Mouse (Mus musculus) embryo, embryonic 11 days (tissue): ENCODE measurements around the gene Gm43951.

Experiments used
- DNase-seq: peaks from one replicate; pipeline ENCODE4 v3.0.0-alpha.2; 2015

The Gm43951 gene

GRCm38 (mm10) chr11:72206341-72207203 lies at the start of gene Gm43951:
Gene Gm43951 (minus strand): TSS chr11:72206840.
- DNase-seq = peak; percentile 56

DNA sequence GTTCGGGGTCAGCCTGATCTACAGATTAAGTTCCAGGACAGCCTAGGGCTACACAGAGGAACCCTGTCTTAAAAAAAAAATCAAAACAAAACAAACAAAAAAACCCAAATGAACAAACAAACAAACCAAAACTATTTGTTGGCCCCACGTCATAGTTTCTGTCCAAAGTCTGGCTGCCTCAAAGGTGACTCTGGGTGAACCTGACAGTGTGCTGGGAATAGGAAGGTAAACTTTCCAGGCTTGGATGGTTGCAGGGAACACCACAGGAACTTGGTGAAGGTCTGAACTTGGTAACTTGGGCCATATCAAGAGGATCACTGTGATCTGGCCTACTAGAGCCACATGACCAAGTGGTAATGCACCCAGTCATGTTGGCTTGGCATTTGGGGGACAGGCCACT lies 49.8 kb upstream of the Gm43951 start:
- DNase-seq = no peak

DNA sequence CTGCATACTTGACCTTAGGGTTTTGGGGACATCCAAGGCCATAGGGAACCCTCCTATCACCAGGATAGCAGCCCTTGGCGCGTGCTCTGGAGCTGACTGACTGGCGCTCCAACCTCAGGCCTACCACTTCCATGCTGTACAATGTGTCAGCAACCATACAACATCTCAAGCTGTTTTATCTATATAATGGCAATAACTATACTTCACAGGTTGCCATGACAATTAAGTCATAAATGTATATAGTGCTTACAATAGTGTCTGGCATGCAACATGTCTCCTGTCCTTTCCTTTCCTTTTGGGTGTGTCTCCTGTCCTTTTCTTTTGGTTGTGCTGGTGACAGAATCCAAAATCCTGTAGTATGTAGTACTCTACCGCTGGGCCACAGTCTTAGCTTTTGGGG lies 49.0 kb upstream of the Gm43951 start:
- DNase-seq = no peak

DNA sequence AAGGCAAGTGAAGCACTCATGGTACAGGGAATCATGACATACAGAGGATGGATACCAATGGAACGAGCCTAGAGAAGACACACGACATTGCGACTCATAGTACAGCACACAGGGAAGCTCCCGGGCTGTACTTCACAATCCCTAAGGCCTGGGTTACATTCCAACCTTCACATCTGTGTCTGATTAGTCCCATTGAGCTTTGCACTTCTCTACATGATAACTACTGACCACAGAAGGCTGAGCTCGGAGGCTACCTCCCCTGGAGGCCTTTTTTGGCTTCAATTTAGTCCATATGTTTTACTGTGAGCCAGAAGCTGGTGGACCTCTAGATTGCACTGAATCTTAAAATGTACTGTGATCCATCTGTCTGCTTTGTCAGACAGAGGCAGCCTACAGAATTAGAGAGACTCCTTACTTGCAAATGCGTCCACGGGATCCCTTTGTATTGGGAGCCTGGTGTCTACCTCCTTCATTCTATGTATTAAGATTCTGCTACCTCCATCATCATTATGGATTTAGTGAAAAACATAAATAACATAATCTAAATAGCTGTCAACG lies 38.6 kb upstream of the Gm43951 start:
- peak; percentile 24 for DNase-seq

DNA sequence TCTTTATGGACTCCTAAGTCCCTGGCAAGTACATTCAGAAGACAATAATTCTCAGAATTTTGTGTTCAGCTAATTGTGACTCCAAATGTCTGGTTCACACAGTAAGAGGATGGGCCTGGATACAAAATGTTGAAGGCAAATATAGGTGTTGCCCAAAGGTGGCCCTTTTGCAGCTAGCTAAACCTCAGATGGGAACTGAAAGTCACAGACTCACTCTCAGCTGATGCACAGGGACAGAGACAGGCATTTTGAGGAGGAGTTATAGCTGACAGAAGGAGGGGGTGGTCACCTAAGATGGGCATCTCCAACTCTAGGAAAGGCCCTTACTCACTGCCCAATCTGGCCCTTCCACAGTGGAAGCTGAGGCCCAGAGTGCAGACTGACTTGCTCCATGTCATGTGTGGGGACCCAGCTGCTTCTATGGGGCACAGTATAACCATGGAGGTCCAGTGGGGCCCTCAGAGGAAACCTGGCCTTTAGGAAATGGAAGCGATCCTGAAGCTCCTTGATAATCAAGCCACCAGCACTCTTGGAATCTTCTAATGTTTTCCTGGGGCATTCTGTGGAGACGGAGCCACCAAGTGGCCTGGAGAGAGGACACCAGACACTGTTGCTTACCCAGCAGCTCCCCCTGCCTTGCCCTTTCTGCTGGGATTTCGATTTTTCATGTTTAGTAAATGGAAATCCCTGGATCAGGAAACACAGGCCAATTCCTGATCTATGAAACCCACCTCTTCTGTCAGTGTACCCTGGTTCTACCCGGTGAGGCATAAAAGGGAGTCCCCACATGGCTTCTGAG lies 33.6 kb upstream of the Gm43951 start:
- no peak for DNase-seq

- DNase-seq = no peak
Measured at GRCm38 (mm10) chr11:72234013-72234412, 27.4 kb upstream of the Gm43951 start.

- no peak for DNase-seq
Measured at GRCm38 (mm10) chr11:72232991-72233390, 26.4 kb upstream of the Gm43951 start.

DNA sequence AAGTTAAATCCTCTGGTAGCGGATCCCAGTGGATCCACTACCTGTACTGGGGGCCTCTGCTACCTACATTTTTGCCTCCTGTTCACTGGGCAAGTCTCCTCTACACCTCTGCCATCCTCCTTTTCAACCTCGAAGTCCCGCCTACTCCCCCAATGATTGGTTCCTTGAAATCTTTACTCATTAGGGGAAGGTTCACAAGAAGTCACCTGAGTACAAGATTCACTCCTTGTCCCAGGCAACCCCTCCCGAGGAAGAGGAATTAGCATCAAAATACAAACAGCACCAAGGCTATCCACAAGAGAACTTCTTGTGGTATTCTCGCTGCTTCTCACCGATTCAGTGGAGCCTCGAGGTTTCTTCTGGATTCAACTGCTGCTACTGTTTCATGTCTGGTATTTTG lies 25.4 kb upstream of the Gm43951 start:
- DNase-seq = no peak

GRCm38 (mm10) chr11:72228513-72228912 lies 21.9 kb upstream of the Gm43951 start:
- DNase-seq = no peak

DNA sequence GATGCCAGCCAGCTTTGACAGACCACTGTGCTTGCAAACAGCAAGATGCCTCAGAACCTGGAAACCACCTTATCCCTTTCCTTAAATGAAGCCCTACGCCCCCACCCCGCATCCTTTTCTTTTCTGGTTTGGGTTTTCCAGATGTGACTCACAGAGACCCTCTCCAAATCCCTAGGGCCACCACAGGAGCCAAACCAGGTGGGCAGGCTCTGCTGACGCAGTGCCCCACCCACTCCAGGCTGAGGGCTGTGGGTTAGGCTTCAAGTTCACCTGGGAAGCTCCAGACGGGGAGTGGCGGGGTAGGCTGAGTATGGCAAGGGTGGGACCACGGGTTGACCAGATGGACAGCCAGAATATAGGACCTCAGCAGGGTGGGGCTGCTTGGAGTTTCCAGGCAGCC lies 20.3 kb upstream of the Gm43951 start:
- no peak for DNase-seq

DNA sequence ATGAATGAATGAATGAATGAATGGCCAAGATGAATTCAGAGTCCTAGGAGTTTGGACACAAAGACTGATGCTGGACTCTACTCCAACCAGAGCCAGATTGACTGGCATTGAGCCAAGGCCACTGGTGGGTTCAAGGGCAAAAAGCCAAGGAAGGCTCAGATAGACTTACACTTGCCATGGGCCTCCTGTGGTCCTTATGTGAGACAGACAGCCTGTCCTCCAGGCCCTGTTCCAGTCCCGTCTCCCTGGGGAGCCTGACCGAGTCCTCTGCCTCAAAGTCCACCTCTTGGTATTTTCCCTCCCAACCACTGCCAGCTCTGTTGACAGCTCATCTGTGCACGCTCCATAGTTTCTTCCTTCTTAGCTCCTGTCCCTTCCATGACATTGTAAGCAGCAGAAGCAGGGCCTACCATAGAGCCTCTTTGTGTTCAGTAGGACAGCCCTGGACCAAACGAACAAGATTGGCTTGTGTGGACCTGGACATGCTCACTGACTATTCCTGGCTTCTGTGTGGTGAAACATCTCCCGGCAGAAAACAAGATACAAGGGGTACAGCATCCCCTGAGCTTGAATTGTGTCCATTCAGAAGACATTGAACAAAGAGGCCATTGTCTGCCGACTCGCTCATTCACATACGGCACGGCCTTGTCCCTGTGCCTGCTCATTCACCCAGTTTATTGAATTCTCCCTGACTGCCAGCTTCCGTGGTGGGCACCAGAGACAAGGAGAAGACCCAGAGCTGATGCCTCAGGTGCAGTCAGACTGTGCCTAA lies 19.6 kb upstream of the Gm43951 start:
- peak; percentile 12 for DNase-seq

DNA sequence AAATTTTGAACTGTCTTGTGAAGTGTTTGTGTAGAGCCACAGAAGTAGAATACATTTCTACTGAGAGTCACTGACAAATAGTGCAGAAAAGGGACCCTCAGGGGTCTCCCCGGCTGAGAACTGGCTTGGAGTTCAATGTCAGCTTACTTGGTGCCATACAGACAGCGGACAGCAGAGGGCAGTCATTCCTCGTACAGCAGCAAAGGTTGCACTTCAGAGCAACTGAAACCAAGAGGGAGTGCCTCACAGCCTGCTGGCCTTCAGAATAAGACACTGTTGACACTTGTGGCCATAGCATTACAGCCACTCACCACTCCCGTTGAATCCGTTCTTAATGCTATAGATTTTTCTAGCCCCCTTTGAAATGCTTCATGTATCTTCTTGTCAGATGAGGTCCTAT lies 18.2 kb upstream of the Gm43951 start:
- peak; percentile 79 for DNase-seq

GRCm38 (mm10) chr11:72223414-72223813 lies 16.8 kb upstream of the Gm43951 start:
- no peak for DNase-seq

- DNase-seq = peak; percentile 89
Measured at GRCm38 (mm10) chr11:72221278-72221677, 14.6 kb upstream of the Gm43951 start.

DNA sequence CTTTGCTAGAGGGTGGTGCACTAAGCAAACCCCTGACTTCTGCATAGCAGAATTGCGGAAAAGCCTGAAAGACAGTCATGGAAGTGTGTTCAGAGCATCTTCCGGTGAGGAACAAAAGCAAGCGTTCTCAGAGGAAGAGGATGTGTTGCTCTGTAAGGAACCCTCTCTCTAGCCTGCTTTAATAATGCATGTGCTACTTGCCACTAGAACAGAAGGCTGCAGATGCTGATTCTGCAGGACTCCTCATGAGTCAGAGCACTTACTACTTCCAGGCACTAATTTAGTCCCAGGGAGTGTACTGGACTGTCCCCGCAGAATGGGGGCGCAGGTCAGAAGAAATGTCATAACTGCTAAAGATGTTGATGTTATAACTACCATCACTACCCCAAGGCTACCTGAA lies 10.5 kb upstream of the Gm43951 start:
- no peak for DNase-seq

DNA sequence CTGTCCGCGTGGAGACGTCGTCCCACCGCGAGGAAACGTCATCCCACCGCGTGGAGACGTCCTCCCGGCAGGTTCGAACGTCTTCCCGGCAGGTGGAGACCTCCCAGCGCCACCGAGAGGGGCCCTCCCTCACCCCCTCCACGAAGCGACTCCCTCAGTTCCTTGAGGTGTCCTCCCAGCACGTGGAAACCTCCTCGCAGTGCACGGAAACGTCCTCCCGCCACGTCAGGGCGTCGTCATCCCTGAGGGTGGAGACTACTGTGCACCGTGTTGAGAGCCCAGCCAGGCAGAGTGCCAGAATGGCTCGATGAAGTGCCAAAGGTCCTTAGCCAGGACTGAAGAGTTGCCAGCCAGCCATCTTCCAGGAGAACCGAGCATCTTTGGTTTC lies 8.8 kb upstream of the Gm43951 start, which contains the start of gene Med31:
Med31 (minus strand) TSS at position 183 of the 388 bp plus-strand sequence.
- peak; percentile 68 for DNase-seq

GRCm38 (mm10) chr11:72214591-72215409 lies 8.2 kb upstream of the Gm43951 start:
- peak; percentile 98 for DNase-seq

DNA sequence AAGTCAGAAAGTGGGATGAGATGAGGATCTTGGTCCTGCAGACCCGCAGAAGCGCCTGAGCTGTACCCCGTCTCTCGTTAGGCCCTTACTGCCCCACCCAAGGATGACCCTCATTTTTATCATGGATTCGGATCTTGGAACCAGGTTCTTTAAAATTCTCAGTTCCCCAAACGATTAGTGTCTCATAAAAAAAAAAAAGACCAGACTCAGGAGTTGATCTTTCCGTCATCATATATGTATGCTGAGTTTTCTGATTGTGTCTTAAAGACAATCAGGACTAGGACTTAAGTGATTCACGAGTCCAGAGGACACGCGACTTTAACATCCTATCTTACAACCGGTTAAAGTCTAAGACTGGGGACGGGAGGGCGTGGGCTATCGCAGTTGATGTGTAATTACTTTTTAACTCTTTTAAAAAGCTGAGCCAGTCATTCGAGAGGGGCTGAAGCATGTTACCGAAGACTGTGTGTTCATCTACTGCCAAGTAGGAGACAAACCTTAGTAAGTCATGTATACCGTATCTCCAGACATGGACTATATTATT lies 1.3 kb upstream of the Gm43951 start:
- DNase-seq = no peak

GRCm38 (mm10) chr11:72207204-72207833 lies 679 bp upstream of the Gm43951 start, which contains the start of the genes 4933427D14Rik and Txndc17:
Gene 4933427D14Rik (minus strand): TSS chr11:72207459.
Gene Txndc17 (plus strand): TSS chr11:72207547.
- DNase-seq = peak; percentile 92

- no peak for DNase-seq
Measured at GRCm38 (mm10) chr11:72205256-72205655, 1.4 kb downstream of the Gm43951 start.

DNA sequence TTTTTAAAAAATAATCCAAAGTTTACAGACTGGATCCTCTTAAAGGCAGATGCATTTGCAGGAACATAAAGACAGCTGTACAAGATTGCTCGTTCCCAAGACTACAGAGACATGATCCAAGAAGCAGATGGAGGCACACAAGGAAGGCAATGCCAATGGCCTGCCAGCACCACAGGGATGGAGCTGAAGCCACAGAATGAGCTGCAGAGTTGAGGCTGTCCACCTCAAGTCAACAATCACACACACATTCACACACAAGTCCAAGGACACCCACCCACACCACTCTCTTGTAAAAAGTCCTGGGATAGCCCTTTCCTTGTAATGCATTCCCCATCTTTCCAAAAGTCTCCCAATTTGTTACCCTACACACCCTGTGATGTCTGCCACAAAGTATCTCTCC lies 3.2 kb downstream of the Gm43951 start:
- no peak for DNase-seq
